Comparison of ENCODE assay signal across 7 mouse cellular contexts in the genomic region with DNA sequence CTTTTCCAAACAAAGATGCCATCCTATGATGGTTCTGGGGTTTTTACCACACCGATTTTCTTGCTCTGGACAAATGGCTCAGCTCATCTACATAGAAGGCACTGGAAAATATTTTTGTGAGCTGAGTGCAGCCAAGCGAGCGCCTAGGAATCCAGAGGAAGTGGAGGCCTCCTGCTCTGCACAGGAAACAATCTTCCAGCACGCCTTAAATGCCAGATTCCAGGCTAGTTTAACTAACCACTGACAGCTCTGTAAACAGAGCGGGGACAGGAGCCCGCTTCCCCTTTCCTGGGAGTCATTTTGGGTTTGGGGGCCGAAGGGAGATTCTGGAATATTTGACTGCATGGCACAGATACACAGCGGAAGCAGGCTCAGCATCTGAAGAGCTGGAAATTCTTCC.
DNase-seq lines count a peak whose midpoint lies in the region; ATAC-seq lines count a peak whose summit lies in the region.

No protein-coding gene starts in this region.

- H3K36me3 ChIP-seq in limb, embryonic 13.5 days: no peaks in the 10 kb centered on the region

- H3K9ac ChIP-seq in limb, embryonic 13.5 days: no peak overlapping the region

- intact Hi-C loops in heart, postnatal 25 days (cut with DNase I): loop anchor here (5.0 kb wide), 3 partner anchors 67 to 138 kb away; no protein-coding TSS in a partner anchor
- intact Hi-C loops in gastrocnemius, postnatal 36 days (cut with DNase I): no loop called here

- H3K4me2 ChIP-seq in limb, embryonic 13.5 days (replicated peaks): peak overlapping the region; percentile 50

- no peak for ATAC-seq in limb, embryonic 13.5 days (ENCODE audit: low FRiP score, low read depth)
- ATAC-seq in activated CD4-positive, CD25-positive, alpha-beta regulatory T cell, adult 4 months: no peak

- H3K27ac ChIP-seq in limb, embryonic 13.5 days: peak overlapping the region; percentile 85

- no peaks in the 10 kb centered on the region for H3K27me3 ChIP-seq in limb, embryonic 13.5 days

- 14% methylated on average over 8 of the region's 8 CpGs for WGBS in limb, embryonic 13.5 days

- H3K4me3 ChIP-seq in limb, embryonic 13.5 days: no peak overlapping the region

- DNase-seq in Muller cell, postnatal 12 days (ENCODE audit: inconsistent ontology term): peak; percentile 67
- DNase-seq in embryo, embryonic 11 days: peak; percentile 65
- DNase-seq in heart, postnatal 25 days (ENCODE audit: low spot score): peak; percentile 16
- DNase-seq in left cerebral cortex, adult 8-10 months (ENCODE audit: low spot score in 2 of 2): no peak
- DNase-seq in gastrocnemius, postnatal 36 days: no peak

- peaks cover 52% of the 10 kb centered on the region for H3K4me1 ChIP-seq in limb, embryonic 13.5 days

- H3K9me3 ChIP-seq in limb, embryonic 13.5 days: no peaks in the 10 kb centered on the region

Comparison
In these comparisons a context has a peak if more than half of its experiments do, and no peak if none do; other contexts are left out.
1. DNase-seq: peak in Muller cell, postnatal 12 days (single experiment), embryo, embryonic 11 days (single experiment) and heart, postnatal 25 days (single experiment); none in left cerebral cortex, adult 8-10 months (0 of 2) and gastrocnemius, postnatal 36 days (0 of 2).